Mouse (Mus musculus) liver, adult 2 months (tissue): ENCODE measurements at regions not wholly inside any gene's neighbourhood (a gene's known extent, or its start where the extent isn't known, plus 50 kb on each side); places are given as distances from the start of the nearest gene placed in this dataset.

ENCODE experiments used
- DNase-seq: peaks from one replicate; pipeline ENCODE4 v3.0.0-alpha.2; 2011; ENCODE audit warnings: low read depth, low spot score; ENCODE audit errors: extremely low read depth
- H3K27ac ChIP-seq: fragments of 200-500 bp; replicated peaks from 2 replicates; pipeline ENCODE4 v1.5.1; 2012; ENCODE audit warnings: low read depth, mild to moderate bottlenecking, control low read depth, inconsistent platforms, low read length; ENCODE audit not compliant: insufficient read depth
- H3K27me3 ChIP-seq: fragments of 200-500 bp; 2 replicates; pipeline ENCODE4 v1.6.1; 2012; ENCODE audit warnings: mild to moderate bottlenecking, moderate library complexity, low read length, inconsistent platforms; ENCODE audit not compliant: control insufficient read depth, insufficient read depth
- H3K36me3 ChIP-seq: fragments of 200-500 bp; 2 replicates; pipeline ENCODE4 v1.6.1; 2012; ENCODE audit warnings: low read length, inconsistent platforms; ENCODE audit not compliant: control insufficient read depth, insufficient read depth
- H3K4me1 ChIP-seq: fragments of 200-500 bp; 2 replicates; pipeline ENCODE4 v1.6.1; 2011; ENCODE audit warnings: low read length; ENCODE audit not compliant: control insufficient read depth, insufficient read depth
- H3K4me3 ChIP-seq: fragments of 200-500 bp; 2 replicates; pipeline ENCODE4 v1.5.1; 2011; ENCODE audit warnings: low read depth, mild to moderate bottlenecking, control low read depth, low read length, moderate library complexity; ENCODE audit not compliant: insufficient read depth
- H3K79me2 ChIP-seq: fragments of 200-500 bp; 2 replicates; pipeline ENCODE4 v1.6.1; 2012; ENCODE audit warnings: inconsistent platforms, mild to moderate bottlenecking, low read length, moderate library complexity; ENCODE audit not compliant: control insufficient read depth, insufficient read depth
- H3K9ac ChIP-seq: fragments of 200-500 bp; 2 replicates; pipeline ENCODE4 v1.6.1; 2012; ENCODE audit warnings: low read depth, mild to moderate bottlenecking, control low read depth, inconsistent platforms, low read length
- CTCF ChIP-seq: fragments of 200-500 bp; IDR thresholded peaks from 2 replicates; pipeline ENCODE4 v1.5.1; 2011; ENCODE audit warnings: low read depth, low read length, control low read depth
- POLR2A ChIP-seq: fragments of 200-500 bp; IDR thresholded peaks from 2 replicates; pipeline ENCODE4 v1.6.1; 2011; ENCODE audit warnings: low read length, control low read depth; ENCODE audit not compliant: insufficient read depth; ENCODE audit errors: extremely low read depth
- WGBS: fragments of 180-500 bp; shearing (Covaris S2); methylation state at CpG from one replicate; pipeline ENCODE4 v1.1.7; 2018; 5-methylcytosine and 5-hydroxymethylcytosine counted together

- no peaks in the 10 kb centered on the region for H3K36me3 ChIP-seq
- H3K79me2 ChIP-seq = no peaks in the 10 kb centered on the region
- no peak overlapping the region for H3K4me3 ChIP-seq
- no peak overlapping the region for H3K27ac ChIP-seq
- H3K27me3 ChIP-seq = peaks cover 1% of the 10 kb centered on the region; the same call in 1 of the 2 replicates
- DNase-seq = no peak
- TF ChIP-seq POLR2A (no peak), CTCF (no peak)
- WGBS = 19% methylated on average over 26 of the region's 26 CpGs
- no peak overlapping the region for H3K9ac ChIP-seq
- H3K4me1 ChIP-seq = peaks cover 2% of the 10 kb centered on the region; the same call in 1 of the 2 replicates
Measured at GRCm38 (mm10) chr8:88450864-88451657, 70.1 kb upstream of the Nkd1 start.

GRCm38 (mm10) chr8:88451658-88452500, 69.3 kb upstream of the Nkd1 start:
- TF ChIP-seq POLR2A (no peak), CTCF (no peak)
- DNase-seq = peak; percentile 43
- 30% methylated on average over 17 of the region's 17 CpGs for WGBS
- Histone ChIP-seq H3K9ac (no peak overlapping the region), H3K27me3 (peaks cover 3% of the 10 kb centered on the region; the same call in 1 of the 2 replicates), H3K4me1 (peaks cover 2% of the 10 kb centered on the region; the same call in 1 of the 2 replicates), H3K36me3 (no peaks in the 10 kb centered on the region), H3K79me2 (no peaks in the 10 kb centered on the region), H3K27ac (no peak overlapping the region), H3K4me3 (no peak overlapping the region)

GRCm38 (mm10) chr8:88452501-88452847, 68.7 kb upstream of the Nkd1 start:
- peaks cover 2% of the 10 kb centered on the region; the same call in 1 of the 2 replicates for H3K4me1 ChIP-seq
- no peak overlapping the region for H3K4me3 ChIP-seq
- H3K79me2 ChIP-seq = no peaks in the 10 kb centered on the region
- peaks cover 3% of the 10 kb centered on the region; the same call in 1 of the 2 replicates for H3K27me3 ChIP-seq
- WGBS = 70% methylated on average over 6 of the region's 6 CpGs
- TF ChIP-seq POLR2A (no peak), CTCF (no peak)
- no peaks in the 10 kb centered on the region for H3K36me3 ChIP-seq
- no peak overlapping the region for H3K9ac ChIP-seq
- no peak overlapping the region for H3K27ac ChIP-seq
- DNase-seq = no peak

GRCm38 (mm10) chr8:88454048-88454696, 67.0 kb upstream of the Nkd1 start:
- Histone ChIP-seq H3K27ac (no peak overlapping the region), H3K4me3 (peak overlapping the region; percentile 57; the same call in 1 of the 2 replicates), H3K9ac (peak overlapping the region; percentile 55), H3K4me1 (peaks cover 2% of the 10 kb centered on the region; the same call in 1 of the 2 replicates), H3K79me2 (no peaks in the 10 kb centered on the region), H3K36me3 (no peaks in the 10 kb centered on the region), H3K27me3 (peaks cover 3% of the 10 kb centered on the region; the same call in 1 of the 2 replicates)
- WGBS = under 1% methylated on average over 75 of the region's 75 CpGs
- peak; percentile 23 for DNase-seq
- no peak for TF ChIP-seq POLR2A
- no peak for TF ChIP-seq CTCF

- no peak for TF ChIP-seq CTCF
- TF ChIP-seq POLR2A = no peak
- Histone ChIP-seq H3K9ac (no peak overlapping the region), H3K79me2 (no peaks in the 10 kb centered on the region), H3K36me3 (no peaks in the 10 kb centered on the region), H3K27me3 (peaks cover 3% of the 10 kb centered on the region; the same call in 1 of the 2 replicates), H3K4me1 (peaks cover 2% of the 10 kb centered on the region; the same call in 1 of the 2 replicates), H3K27ac (no peak overlapping the region), H3K4me3 (no peak overlapping the region)
- no peak for DNase-seq
- WGBS = 10% methylated on average over 4 of the region's 4 CpGs
Measured at GRCm38 (mm10) chr8:88454906-88455305, 66.2 kb upstream of the Nkd1 start.
